Mouse (Mus musculus): ENCODE data around the gene Ppp3ca. TPM values are rescaled to one million over a fixed set of nuclear protein-coding genes. Genes with fewer than 3 reads are reported as not detected.

Ppp3ca gene
- polyA plus RNA-seq, 1 experiment from 2014 or later, result 70.9 TPM

DNA sequence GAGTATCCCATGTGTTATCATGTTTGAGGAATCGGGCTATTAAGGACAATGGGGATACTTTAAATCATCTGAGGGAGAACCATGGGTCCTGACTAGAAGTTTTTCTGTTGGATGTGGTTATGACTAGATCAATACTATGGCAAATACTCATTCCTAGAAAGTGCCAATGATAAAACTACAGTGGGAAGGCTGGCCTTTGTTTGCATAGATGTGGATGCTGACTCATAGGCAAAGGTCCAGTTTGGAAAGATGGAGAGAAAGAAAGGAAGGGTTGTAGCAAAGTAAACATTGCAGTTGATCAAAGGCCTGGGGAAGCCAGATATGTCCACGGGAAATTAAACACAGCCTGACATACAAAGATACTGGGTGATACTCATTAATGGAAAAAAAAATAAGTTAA, 142.9 kb downstream of the Ppp3ca start:
- H3K27me3 ChIP-seq (ENCODE audit: control insufficient read depth, insufficient read depth, low read length), result no peaks in the 10 kb centered on the region
- DNase-seq (ENCODE audit: low spot score) (no peak), ATAC-seq (ENCODE audit: low FRiP score) (no peak)
- no peak overlapping the region for H3K4me2 ChIP-seq (replicated peaks; ENCODE audit: low read depth, low read length)
- no peaks in the 10 kb centered on the region for H3K4me1 ChIP-seq (replicated peaks; ENCODE audit: control insufficient read depth, insufficient read depth, low read length)
- H3K9me3 ChIP-seq (ENCODE audit: control insufficient read depth, low read length), result no peaks in the 10 kb centered on the region
- WGBS, result 80% methylated on average over 2 of the region's 2 CpGs
- no peak overlapping the region for H3K9ac ChIP-seq (ENCODE audit: low read depth, low read length)
- H3K36me3 ChIP-seq (ENCODE audit: control insufficient read depth, insufficient read depth, low read length), result no peaks in the 10 kb centered on the region
- H3K27ac ChIP-seq (ENCODE audit: low read depth, low read length), result no peak overlapping the region
- no peak overlapping the region for H3K4me3 ChIP-seq (ENCODE audit: low read depth, low read length)

DNA sequence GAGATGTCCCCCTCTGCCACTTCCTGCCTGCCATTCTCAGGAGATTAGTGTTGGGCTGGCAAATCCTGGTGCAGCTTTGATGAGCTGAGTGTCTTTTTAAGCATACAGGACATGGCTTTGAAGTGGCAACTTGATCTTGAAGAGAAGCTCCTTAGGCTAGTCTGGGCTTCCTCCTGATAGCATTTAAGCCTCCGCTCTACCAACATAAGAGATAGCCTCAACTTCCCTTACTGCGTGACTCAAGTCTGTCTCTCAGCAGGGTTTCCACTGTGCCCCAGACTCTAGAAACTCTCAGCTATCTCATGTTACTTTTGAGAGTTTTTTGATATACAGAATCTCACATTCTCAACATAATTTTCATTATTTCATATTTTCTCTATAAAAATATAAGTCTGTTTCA, 144.0 kb downstream of the Ppp3ca start:
- no peak overlapping the region for H3K4me2 ChIP-seq (replicated peaks; ENCODE audit: low read depth, low read length)
- H3K9me3 ChIP-seq (ENCODE audit: control insufficient read depth, low read length), result no peaks in the 10 kb centered on the region
- no peak for ATAC-seq (ENCODE audit: low FRiP score)
- WGBS, result 75% methylated on average over 2 of the region's 2 CpGs
- no peaks in the 10 kb centered on the region for H3K27me3 ChIP-seq (ENCODE audit: control insufficient read depth, insufficient read depth, low read length)
- no peaks in the 10 kb centered on the region for H3K36me3 ChIP-seq (ENCODE audit: control insufficient read depth, insufficient read depth, low read length)
- H3K27ac ChIP-seq (ENCODE audit: low read depth, low read length), result no peak overlapping the region
- no peak overlapping the region for H3K4me3 ChIP-seq (ENCODE audit: low read depth, low read length)
- no peaks in the 10 kb centered on the region for H3K4me1 ChIP-seq (replicated peaks; ENCODE audit: control insufficient read depth, insufficient read depth, low read length)
- no peak for DNase-seq (ENCODE audit: low spot score)
- no peak overlapping the region for H3K9ac ChIP-seq (ENCODE audit: low read depth, low read length)

DNA sequence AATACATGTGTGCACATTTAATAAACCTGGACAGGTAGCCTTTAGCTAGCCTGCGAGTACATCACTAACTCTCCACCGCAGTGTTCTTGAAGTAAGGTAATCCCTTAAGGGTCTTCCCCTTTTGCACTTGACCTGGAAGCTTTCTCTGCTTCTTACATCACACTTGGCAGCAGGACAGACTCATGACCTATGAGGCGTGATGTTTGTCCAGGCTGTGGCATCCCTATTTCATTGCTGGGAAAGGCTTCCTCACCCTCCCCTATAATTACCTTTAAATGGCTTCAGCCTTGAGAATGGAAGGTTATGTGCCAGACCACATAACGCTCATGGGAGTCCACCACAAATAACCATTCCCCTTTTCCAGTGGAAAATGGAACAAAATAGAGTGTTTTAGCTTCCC, 145.0 kb downstream of the Ppp3ca start:
- Histone ChIP-seq H3K27ac (ENCODE audit: low read depth, low read length) (no peak overlapping the region), H3K9me3 (ENCODE audit: control insufficient read depth, low read length) (no peaks in the 10 kb centered on the region), H3K4me2 (replicated peaks; ENCODE audit: low read depth, low read length) (no peak overlapping the region), H3K4me3 (ENCODE audit: low read depth, low read length) (no peak overlapping the region), H3K9ac (ENCODE audit: low read depth, low read length) (no peak overlapping the region), H3K27me3 (ENCODE audit: control insufficient read depth, insufficient read depth, low read length) (no peaks in the 10 kb centered on the region), H3K4me1 (replicated peaks; ENCODE audit: control insufficient read depth, insufficient read depth, low read length) (no peaks in the 10 kb centered on the region), H3K36me3 (ENCODE audit: control insufficient read depth, insufficient read depth, low read length) (no peaks in the 10 kb centered on the region)
- DNase-seq (ENCODE audit: low spot score) (no peak), ATAC-seq (ENCODE audit: low FRiP score) (no peak)
- WGBS, result 98% methylated on average over 4 of the region's 4 CpGs

DNA sequence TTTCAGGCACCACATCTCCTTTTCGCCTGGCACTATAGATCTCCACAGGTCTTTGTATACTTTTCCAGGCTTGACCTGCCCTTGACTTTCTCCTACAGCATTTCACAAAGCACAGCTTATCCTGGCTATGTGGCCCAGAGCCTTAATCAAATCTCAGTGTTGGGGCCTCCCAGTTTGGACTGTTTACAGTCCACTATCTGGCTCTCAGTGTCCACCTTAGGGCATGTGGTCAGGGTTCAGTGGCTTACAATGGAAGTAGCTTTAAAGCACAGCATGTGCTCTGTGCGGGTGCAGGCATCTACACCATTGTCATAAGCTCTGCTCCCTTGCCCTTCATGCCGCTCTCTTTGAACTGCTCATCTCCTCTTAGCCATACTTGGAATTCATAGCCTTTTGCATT, 146.4 kb downstream of the Ppp3ca start:
- 63% methylated on average over 3 of the region's 3 CpGs for WGBS
- ATAC-seq (ENCODE audit: low FRiP score) (no peak), DNase-seq (ENCODE audit: low spot score) (no peak)
- no peak overlapping the region for H3K27ac ChIP-seq (ENCODE audit: low read depth, low read length)
- no peaks in the 10 kb centered on the region for H3K4me1 ChIP-seq (replicated peaks; ENCODE audit: control insufficient read depth, insufficient read depth, low read length)
- no peak overlapping the region for H3K9ac ChIP-seq (ENCODE audit: low read depth, low read length)
- H3K9me3 ChIP-seq (ENCODE audit: control insufficient read depth, low read length), result no peaks in the 10 kb centered on the region
- H3K27me3 ChIP-seq (ENCODE audit: control insufficient read depth, insufficient read depth, low read length), result no peaks in the 10 kb centered on the region
- no peak overlapping the region for H3K4me3 ChIP-seq (ENCODE audit: low read depth, low read length)
- no peak overlapping the region for H3K4me2 ChIP-seq (replicated peaks; ENCODE audit: low read depth, low read length)
- no peaks in the 10 kb centered on the region for H3K36me3 ChIP-seq (ENCODE audit: control insufficient read depth, insufficient read depth, low read length)

DNA sequence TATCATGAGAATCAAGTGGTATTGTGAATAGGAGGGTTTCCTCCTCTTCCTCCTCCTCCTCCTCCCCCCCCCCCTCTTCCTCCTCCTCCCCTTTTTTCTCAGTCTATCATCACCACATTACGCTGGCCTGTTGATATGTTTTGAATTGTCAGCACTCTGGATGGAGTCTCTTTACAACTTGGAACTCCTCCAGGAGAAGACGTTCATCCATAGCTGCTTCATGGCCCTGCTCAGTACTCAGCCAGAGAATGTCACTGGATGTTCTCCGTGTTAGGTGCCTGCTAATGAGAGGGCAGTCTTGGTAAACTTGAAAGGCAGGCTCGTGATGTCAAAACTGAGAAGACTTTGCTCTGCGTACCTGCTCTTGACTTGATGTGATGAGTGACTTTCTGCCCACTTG, 149.1 kb downstream of the Ppp3ca start:
- WGBS, result 85% methylated on average over 5 of the region's 5 CpGs
- no peak overlapping the region for H3K9ac ChIP-seq (ENCODE audit: low read depth, low read length)

DNA sequence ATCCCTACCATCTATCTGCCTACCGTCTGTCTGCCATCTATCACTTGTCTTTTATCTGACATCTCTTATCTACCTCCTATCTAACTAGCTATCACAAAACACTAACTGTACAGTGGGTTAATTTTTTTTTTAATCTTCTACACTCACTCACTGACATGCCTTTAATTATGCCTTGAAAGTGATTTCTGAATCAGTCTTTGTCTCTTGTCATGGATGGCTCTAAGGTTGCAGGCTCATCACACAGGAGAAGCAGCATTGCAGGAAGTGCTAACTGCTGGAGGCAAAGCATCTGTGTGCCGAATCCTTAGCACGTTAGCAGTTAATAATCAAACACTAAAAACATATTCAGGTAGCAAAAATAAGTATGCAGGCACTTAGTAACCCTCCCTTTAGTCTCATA, 151.1 kb downstream of the Ppp3ca start:
- 88% methylated on average over 3 of the region's 3 CpGs for WGBS

More for the DNA sequence above, 149.1 kb downstream of the Ppp3ca start:
- H3K4me1 ChIP-seq (replicated peaks; ENCODE audit: control insufficient read depth, insufficient read depth, low read length), result no peaks in the 10 kb centered on the region
- no peak overlapping the region for H3K4me3 ChIP-seq (ENCODE audit: low read depth, low read length)
- no peak overlapping the region for H3K27ac ChIP-seq (ENCODE audit: low read depth, low read length)
- no peaks in the 10 kb centered on the region for H3K36me3 ChIP-seq (ENCODE audit: control insufficient read depth, insufficient read depth, low read length)
- no peak for ATAC-seq (ENCODE audit: low FRiP score)
- H3K9me3 ChIP-seq (ENCODE audit: control insufficient read depth, low read length), result no peaks in the 10 kb centered on the region
- H3K27me3 ChIP-seq (ENCODE audit: control insufficient read depth, insufficient read depth, low read length), result no peaks in the 10 kb centered on the region
- H3K4me2 ChIP-seq (replicated peaks; ENCODE audit: low read depth, low read length), result no peak overlapping the region
- DNase-seq (ENCODE audit: low spot score), result no peak

DNA sequence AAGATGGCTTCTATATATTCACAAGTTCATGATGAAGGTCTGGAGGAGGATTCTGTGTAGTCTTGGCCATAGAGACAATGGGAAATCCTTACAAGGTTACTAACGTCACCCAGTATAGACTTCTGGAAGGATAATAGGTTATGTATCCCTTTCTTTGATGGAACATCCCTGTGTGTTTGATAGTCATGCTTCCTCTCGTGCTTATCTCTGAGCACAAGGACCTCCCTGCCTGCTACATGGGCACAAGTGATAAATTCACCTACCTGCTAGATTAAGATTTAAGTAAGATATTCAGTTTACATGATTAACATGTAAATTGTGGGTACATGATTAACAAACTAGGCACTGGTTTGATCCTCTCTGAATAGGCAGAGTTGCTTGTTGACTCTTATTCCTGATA, 152.1 kb downstream of the Ppp3ca start:
- WGBS, result 87% methylated on average over 2 of the region's 2 CpGs
- no peak overlapping the region for H3K4me2 ChIP-seq (replicated peaks; ENCODE audit: low read depth, low read length)
- no peaks in the 10 kb centered on the region for H3K9me3 ChIP-seq (ENCODE audit: control insufficient read depth, low read length)
- no peaks in the 10 kb centered on the region for H3K36me3 ChIP-seq (ENCODE audit: control insufficient read depth, insufficient read depth, low read length)
- H3K9ac ChIP-seq (ENCODE audit: low read depth, low read length), result no peak overlapping the region
- DNase-seq (ENCODE audit: low spot score) (no peak), ATAC-seq (ENCODE audit: low FRiP score) (no peak)
- H3K27ac ChIP-seq (ENCODE audit: low read depth, low read length), result no peak overlapping the region
- H3K4me3 ChIP-seq (ENCODE audit: low read depth, low read length), result no peak overlapping the region
- no peaks in the 10 kb centered on the region for H3K27me3 ChIP-seq (ENCODE audit: control insufficient read depth, insufficient read depth, low read length)
- no peaks in the 10 kb centered on the region for H3K4me1 ChIP-seq (replicated peaks; ENCODE audit: control insufficient read depth, insufficient read depth, low read length)

More for the DNA sequence above, 151.1 kb downstream of the Ppp3ca start:
- DNase-seq (ENCODE audit: low spot score) (no peak), ATAC-seq (ENCODE audit: low FRiP score) (no peak)
- Histone ChIP-seq H3K27me3 (ENCODE audit: control insufficient read depth, insufficient read depth, low read length) (no peaks in the 10 kb centered on the region), H3K4me3 (ENCODE audit: low read depth, low read length) (no peak overlapping the region), H3K36me3 (ENCODE audit: control insufficient read depth, insufficient read depth, low read length) (no peaks in the 10 kb centered on the region), H3K4me2 (replicated peaks; ENCODE audit: low read depth, low read length) (no peak overlapping the region), H3K27ac (ENCODE audit: low read depth, low read length) (no peak overlapping the region), H3K9ac (ENCODE audit: low read depth, low read length) (no peak overlapping the region), H3K9me3 (ENCODE audit: control insufficient read depth, low read length) (no peaks in the 10 kb centered on the region), H3K4me1 (replicated peaks; ENCODE audit: control insufficient read depth, insufficient read depth, low read length) (no peaks in the 10 kb centered on the region)

DNA sequence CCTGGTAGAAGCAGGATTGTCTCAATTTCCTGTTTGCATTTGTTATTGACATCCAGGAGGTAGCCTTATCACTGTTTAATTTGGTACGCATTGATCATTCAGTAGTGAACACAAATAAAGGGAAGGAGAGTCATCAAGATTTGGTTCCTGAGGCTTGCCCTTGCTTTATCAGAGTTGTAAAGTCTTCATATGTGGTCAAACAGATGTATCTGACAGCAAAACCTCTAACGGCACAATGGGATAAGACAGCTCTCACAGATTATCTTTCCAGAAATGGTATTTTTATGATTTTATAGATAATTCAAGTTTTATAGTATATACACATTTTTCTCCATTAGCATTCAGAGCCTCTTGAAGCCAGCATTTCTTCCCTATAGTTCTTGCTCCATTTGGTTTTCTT, 152.5 kb downstream of the Ppp3ca start:
- no peaks in the 10 kb centered on the region for H3K36me3 ChIP-seq (ENCODE audit: control insufficient read depth, insufficient read depth, low read length)
- WGBS, result 97% methylated on average over 2 of the region's 2 CpGs
- no peak overlapping the region for H3K4me3 ChIP-seq (ENCODE audit: low read depth, low read length)
- no peaks in the 10 kb centered on the region for H3K4me1 ChIP-seq (replicated peaks; ENCODE audit: control insufficient read depth, insufficient read depth, low read length)
- no peak for DNase-seq (ENCODE audit: low spot score)
- H3K9me3 ChIP-seq (ENCODE audit: control insufficient read depth, low read length), result no peaks in the 10 kb centered on the region
- no peak overlapping the region for H3K9ac ChIP-seq (ENCODE audit: low read depth, low read length)
- no peak overlapping the region for H3K27ac ChIP-seq (ENCODE audit: low read depth, low read length)
- ATAC-seq (ENCODE audit: low FRiP score), result no peak
- no peak overlapping the region for H3K4me2 ChIP-seq (replicated peaks; ENCODE audit: low read depth, low read length)
- H3K27me3 ChIP-seq (ENCODE audit: control insufficient read depth, insufficient read depth, low read length), result no peaks in the 10 kb centered on the region

DNA sequence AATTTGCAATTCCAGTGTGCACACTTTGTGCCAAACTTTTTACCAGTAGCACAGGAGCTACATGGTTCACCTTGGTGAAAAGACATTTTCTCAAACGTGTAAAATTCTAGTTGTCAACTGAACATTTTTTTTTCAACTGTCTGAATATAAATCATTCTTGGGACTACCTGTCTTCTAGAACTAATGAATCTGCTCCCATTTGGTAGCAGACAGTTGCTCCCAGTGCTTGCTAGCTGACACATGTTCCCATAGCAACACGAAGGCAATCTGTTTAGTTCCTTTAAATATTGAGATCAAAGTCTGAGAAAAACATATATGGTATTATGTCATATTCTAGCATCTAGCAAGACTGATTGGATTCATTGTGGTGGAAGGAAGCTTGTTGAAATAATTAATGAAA, 158.5 kb downstream of the Ppp3ca start:
- no peaks in the 10 kb centered on the region for H3K36me3 ChIP-seq (ENCODE audit: control insufficient read depth, insufficient read depth, low read length)
- ATAC-seq (ENCODE audit: low FRiP score) (no peak), DNase-seq (ENCODE audit: low spot score) (no peak)
- H3K4me1 ChIP-seq (replicated peaks; ENCODE audit: control insufficient read depth, insufficient read depth, low read length), result peaks cover 8% of the 10 kb centered on the region
- H3K27me3 ChIP-seq (ENCODE audit: control insufficient read depth, insufficient read depth, low read length), result no peaks in the 10 kb centered on the region
- no peak overlapping the region for H3K27ac ChIP-seq (ENCODE audit: low read depth, low read length)
- no peak overlapping the region for H3K9ac ChIP-seq (ENCODE audit: low read depth, low read length)
- no peak overlapping the region for H3K4me2 ChIP-seq (replicated peaks; ENCODE audit: low read depth, low read length)
- H3K4me3 ChIP-seq (ENCODE audit: low read depth, low read length), result no peak overlapping the region
- no peaks in the 10 kb centered on the region for H3K9me3 ChIP-seq (ENCODE audit: control insufficient read depth, low read length)
- WGBS, result 66% methylated on average over 2 of the region's 2 CpGs
